8 mouse cellular contexts compared by ENCODE assay signal in genomic region chr11:62603312-62604056, GRCm38 (mm10). TPM values are rescaled to one million over a fixed set of nuclear protein-coding genes. Genes with fewer than 3 reads are reported as not detected.
A peak's percentile ranks its signal among the peaks of the same experiment; 100 is the strongest.
DNase-seq lines count a peak whose midpoint lies in the region; ATAC-seq and TF ChIP-seq lines count a peak whose summit lies in the region.

No protein-coding gene starts in this region.

- peak overlapping the region; percentile 74 for H3K4me2 ChIP-seq in hindbrain, embryonic 11.5 days (replicated peaks; ENCODE audit: low read depth, low read length)
- peak overlapping the region; percentile 58 for H3K4me2 ChIP-seq in limb, embryonic 14.5 days (replicated peaks; ENCODE audit: low read depth, low read length, severe bottlenecking)

- peak overlapping the region; percentile 92 for H3K9ac ChIP-seq in ES-Bruce4 (ENCODE audit: low read depth, poor library complexity, severe bottlenecking)
- H3K9ac ChIP-seq in hindbrain, embryonic 11.5 days (ENCODE audit: low read depth, low read length) = peak overlapping the region; percentile 98
- H3K9ac ChIP-seq in limb, embryonic 14.5 days (ENCODE audit: low read depth, low read length, severe bottlenecking) = peak overlapping the region; percentile 96

- TF ChIP-seq EP300 in ES-Bruce4 (IDR thresholded peaks at IDR 0.05; ENCODE audit: insufficient read depth, low read depth, low read length) = no peak

- peak overlapping the region; percentile 83 for H3K27ac ChIP-seq in ES-Bruce4 (ENCODE audit: insufficient read depth, low read length)
- H3K27ac ChIP-seq in embryonic facial prominence, embryonic 10.5 days (replicated peaks) = peak overlapping the region; percentile 99
- peak overlapping the region; percentile 88 for H3K27ac ChIP-seq in hindbrain, embryonic 11.5 days (ENCODE audit: low read depth, low read length)
- H3K27ac ChIP-seq in limb, embryonic 14.5 days (replicated peaks; ENCODE audit: low read depth, low read length) = peak overlapping the region; percentile 89

- H3K36me3 ChIP-seq in ES-Bruce4 (ENCODE audit: control insufficient read depth, insufficient read depth, low read length, poor library complexity, severe bottlenecking) = peaks cover 41% of the 10 kb centered on the region
- H3K36me3 ChIP-seq in embryonic facial prominence, embryonic 10.5 days (replicated peaks) = peaks cover 56% of the 10 kb centered on the region
- H3K36me3 ChIP-seq in hindbrain, embryonic 11.5 days (ENCODE audit: control insufficient read depth, insufficient read depth, low read length) = peaks cover 16% of the 10 kb centered on the region
- H3K36me3 ChIP-seq in limb, embryonic 14.5 days (ENCODE audit: control insufficient read depth, insufficient read depth, low read length) = peaks cover 52% of the 10 kb centered on the region

- ATAC-seq in cerebellum, adult (ENCODE audit: insufficient number of reproducible peaks, low FRiP score, low TSS enrichment) = 0 out of 2 replicates have a peak, but pooled peaks have one; percentile 12
- ATAC-seq in hindbrain, embryonic 11.5 days (ENCODE audit: low FRiP score) = no peak
- no peak for ATAC-seq in limb, embryonic 14.5 days (ENCODE audit: low FRiP score, low read depth)

- TF ChIP-seq CTCF in ES-Bruce4 (IDR thresholded peaks at IDR 0.05; ENCODE audit: low read depth, low read length) = no peak

- H3K4me3 ChIP-seq in ES-Bruce4 (ENCODE audit: low read depth, low read length) = peak overlapping the region; percentile 87
- H3K4me3 ChIP-seq in embryonic facial prominence, embryonic 10.5 days = peak overlapping the region; percentile 97
- peak overlapping the region; percentile 71 for H3K4me3 ChIP-seq in hindbrain, embryonic 11.5 days (ENCODE audit: low read depth, low read length)
- peak overlapping the region; percentile 74 for H3K4me3 ChIP-seq in limb, embryonic 14.5 days (replicated peaks; ENCODE audit: low read length)

- no peaks in the 10 kb centered on the region for H3K4me1 ChIP-seq in ES-Bruce4 (ENCODE audit: control insufficient read depth, insufficient read depth, low read length)
- peaks cover 31% of the 10 kb centered on the region for H3K4me1 ChIP-seq in embryonic facial prominence, embryonic 10.5 days
- peaks cover 6% of the 10 kb centered on the region for H3K4me1 ChIP-seq in hindbrain, embryonic 11.5 days (replicated peaks; ENCODE audit: control insufficient read depth, insufficient read depth, low read length)
- H3K4me1 ChIP-seq in limb, embryonic 14.5 days (ENCODE audit: control insufficient read depth, insufficient read depth, low read length) = peaks cover 19% of the 10 kb centered on the region

- no peak for TF ChIP-seq POLR2A in ES-Bruce4 (IDR thresholded peaks at IDR 0.05; ENCODE audit: insufficient read depth, low read length)
- TF ChIP-seq POLR2A in limb, embryonic 14.5 days (IDR thresholded peaks at IDR 0.05; ENCODE audit: borderline replicate concordance, extremely low read depth, insufficient read depth, insufficient read length) = no peak

- H3K27me3 ChIP-seq in ES-Bruce4 (ENCODE audit: control insufficient read depth, insufficient read depth, low read length, poor library complexity, severe bottlenecking) = no peaks in the 10 kb centered on the region
- no peaks in the 10 kb centered on the region for H3K27me3 ChIP-seq in embryonic facial prominence, embryonic 10.5 days (replicated peaks; ENCODE audit: low read depth, poor library complexity, severe bottlenecking)
- H3K27me3 ChIP-seq in hindbrain, embryonic 11.5 days (ENCODE audit: control insufficient read depth, insufficient read depth, low read length) = no peaks in the 10 kb centered on the region
- no peaks in the 10 kb centered on the region for H3K27me3 ChIP-seq in limb, embryonic 14.5 days (ENCODE audit: control insufficient read depth, insufficient read depth, low read length)

- under 1% methylated on average over 13 of the region's 13 CpGs for WGBS in embryonic facial prominence, embryonic 10.5 days
- 2% methylated on average over 13 of the region's 13 CpGs for WGBS in hindbrain, embryonic 11.5 days
- WGBS in limb, embryonic 14.5 days = under 1% methylated on average over 13 of the region's 13 CpGs

- DNase-seq in cerebellum, adult 11 months = no peak
- DNase-seq in embryonic facial prominence, embryonic 10.5 days (ENCODE audit: low spot score) = peak; percentile 34
- peak; percentile 41 for DNase-seq in hindbrain, embryonic 11.5 days (ENCODE audit: low spot score)
- DNase-seq in limb, embryonic 14.5 days (ENCODE audit: low spot score) = peak; percentile 63
- DNase-seq in natural killer cell, adult 2 months (ENCODE audit: low spot score in 2 of 2) = peak; percentile 30 to 49
- no peak for DNase-seq in gastrocnemius, postnatal 10 days

- no peaks in the 10 kb centered on the region for H3K9me3 ChIP-seq in ES-Bruce4 (replicated peaks; ENCODE audit: control insufficient read depth, insufficient read depth, low read length, poor library complexity, severe bottlenecking)
- H3K9me3 ChIP-seq in embryonic facial prominence, embryonic 10.5 days = no peaks in the 10 kb centered on the region
- no peaks in the 10 kb centered on the region for H3K9me3 ChIP-seq in hindbrain, embryonic 11.5 days (ENCODE audit: control insufficient read depth, low read length)
- H3K9me3 ChIP-seq in limb, embryonic 14.5 days (ENCODE audit: control insufficient read depth, low read length) = no peaks in the 10 kb centered on the region

RNA-seq across cellular contexts. Expression of gene Trpv2, which starts 29.2 kb away (rescaled TPM):
- polyA plus RNA-seq in ES-Bruce4 (2011; ENCODE audit: insufficient read depth, insufficient read length, low read depth, missing spikeins) = 1.5 and 1.9 TPM in 2 replicates
- 2.6 and 3.8 TPM in 2 replicates for polyA plus RNA-seq in embryonic facial prominence, embryonic 10.5 days (2016; fragmentation: Nextera tagmentation; extraction: Ambion mirVana)
- polyA plus RNA-seq in hindbrain, embryonic 11.5 days (2014; fragmentation: Nextera tagmentation; extraction: Ambion mirVana) = 6.5 and 8.9 TPM in 2 replicates
- polyA plus RNA-seq in limb, embryonic 14.5 days (2012; rRNA removed) = 2.7 and 2.8 TPM in 2 replicates
- polyA plus RNA-seq in limb, embryonic 14.5 days (2014; fragmentation: Nextera tagmentation; extraction: Ambion mirVana) = 2.9 and 4.3 TPM in 2 replicates
- total RNA-seq in gastrocnemius, postnatal 10 days (2021) = 1 to 10 TPM; 2.0 TPM

RNA-seq across cellular contexts. Expression of gene Lrrc75a, which starts 44.8 kb away (rescaled TPM):
- 4.6 and 6.4 TPM in 2 replicates for polyA plus RNA-seq in ES-Bruce4 (2011; ENCODE audit: insufficient read depth, insufficient read length, low read depth, missing spikeins)
- 11.2 and 12.9 TPM in 2 replicates for polyA plus RNA-seq in embryonic facial prominence, embryonic 10.5 days (2016; fragmentation: Nextera tagmentation; extraction: Ambion mirVana)
- 16.2 and 16.7 TPM in 2 replicates for polyA plus RNA-seq in hindbrain, embryonic 11.5 days (2014; fragmentation: Nextera tagmentation; extraction: Ambion mirVana)
- 19.2 and 25.6 TPM in 2 replicates for polyA plus RNA-seq in limb, embryonic 14.5 days (2012; rRNA removed)
- 13.7 and 20.5 TPM in 2 replicates for polyA plus RNA-seq in limb, embryonic 14.5 days (2014; fragmentation: Nextera tagmentation; extraction: Ambion mirVana)
- 10 to 100 TPM; 14.5 to 19.1 TPM for total RNA-seq in gastrocnemius, postnatal 10 days (2021)

RNA-seq across cellular contexts. Expression of gene Mmgt2, which starts 45.0 kb away (rescaled TPM):
- polyA plus RNA-seq in ES-Bruce4 (2011; ENCODE audit: insufficient read depth, insufficient read length, low read depth, missing spikeins) = 12.6 and 19.3 TPM in 2 replicates
- polyA plus RNA-seq in embryonic facial prominence, embryonic 10.5 days (2016; fragmentation: Nextera tagmentation; extraction: Ambion mirVana) = 41.9 and 44.2 TPM in 2 replicates
- 38.8 and 43.5 TPM in 2 replicates for polyA plus RNA-seq in hindbrain, embryonic 11.5 days (2014; fragmentation: Nextera tagmentation; extraction: Ambion mirVana)
- 69.7 and 87.4 TPM in 2 replicates for polyA plus RNA-seq in limb, embryonic 14.5 days (2012; rRNA removed)
- 56.9 and 66.1 TPM in 2 replicates for polyA plus RNA-seq in limb, embryonic 14.5 days (2014; fragmentation: Nextera tagmentation; extraction: Ambion mirVana)
- total RNA-seq in gastrocnemius, postnatal 10 days (2021) = 10 to 100 TPM; 12.6 to 12.8 TPM

RNA-seq across cellular contexts. Expression of gene Ubb, which starts 52.5 kb away (rescaled TPM):
- polyA plus RNA-seq in ES-Bruce4 (2011; ENCODE audit: insufficient read depth, insufficient read length, low read depth, missing spikeins) = 626 and 640 TPM in 2 replicates
- 3,487 and 3,558 TPM in 2 replicates for polyA plus RNA-seq in embryonic facial prominence, embryonic 10.5 days (2016; fragmentation: Nextera tagmentation; extraction: Ambion mirVana)
- 3,694 and 3,897 TPM in 2 replicates for polyA plus RNA-seq in hindbrain, embryonic 11.5 days (2014; fragmentation: Nextera tagmentation; extraction: Ambion mirVana)
- polyA plus RNA-seq in limb, embryonic 14.5 days (2012; rRNA removed) = 3,111 and 3,234 TPM in 2 replicates
- 3,423 and 3,655 TPM in 2 replicates for polyA plus RNA-seq in limb, embryonic 14.5 days (2014; fragmentation: Nextera tagmentation; extraction: Ambion mirVana)
- 1,000 to 10,000 TPM; 1,047 to 1,133 TPM for total RNA-seq in gastrocnemius, postnatal 10 days (2021)

Comparison
In these comparisons a context has a peak if more than half of its experiments do, and no peak if none do; other contexts are left out.
1. DNase-seq: peak in embryonic facial prominence, embryonic 10.5 days (single experiment), hindbrain, embryonic 11.5 days (single experiment), limb, embryonic 14.5 days (single experiment) and natural killer cell, adult 2 months (2 of 2); none in cerebellum, adult 11 months (single experiment) and gastrocnemius, postnatal 10 days (single experiment).
2. Peak in every context shown above with its lines, with median percentiles within 50 percentile points of each other: H3K27ac ChIP-seq, H3K4me3 ChIP-seq and H3K9ac ChIP-seq.